Mouse (Mus musculus) layer of hippocampus, adult 18-20 months (tissue): ENCODE measurements at regions not wholly inside any gene's neighbourhood (a gene's known extent, or its start where the extent isn't known, plus 50 kb on each side); places are given as distances from the start of the nearest gene placed in this dataset.
A peak's percentile ranks its signal among the peaks of the same experiment; 100 is the strongest.
"Not testable (repeated sequence)": the region's sequence is repeated elsewhere in the genome, so short reads cannot be mapped to it uniquely, and the experiment has no call there.

Experiments
- DNase-seq, 2 experiments: peaks; one replicate each; pipeline ENCODE4 v3.0.0; 2022; ENCODE audit warnings: low spot score in 2 of 2

DNA sequence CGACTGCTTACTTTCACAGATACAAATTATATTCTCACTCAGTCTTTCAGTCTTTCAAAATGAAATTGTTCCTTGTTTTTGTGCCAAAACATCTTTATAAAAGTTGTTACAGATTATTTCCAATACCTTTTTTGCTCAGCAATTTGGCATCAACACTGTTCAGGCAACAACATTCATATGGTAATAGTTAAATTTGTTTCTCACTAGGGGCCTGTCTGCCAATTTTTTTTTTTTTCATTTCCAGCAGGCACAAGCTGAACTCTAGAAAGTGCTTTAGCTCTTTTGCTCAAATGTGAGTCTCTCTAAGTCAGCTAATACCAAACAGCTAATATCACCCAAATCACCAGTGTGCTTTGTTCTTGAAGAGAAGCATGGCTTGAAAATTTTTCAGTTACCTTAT lies 199.4 kb downstream of the Antxr2 start:
- peak in 1 of 2 experiments; percentile 64 for DNase-seq

DNA sequence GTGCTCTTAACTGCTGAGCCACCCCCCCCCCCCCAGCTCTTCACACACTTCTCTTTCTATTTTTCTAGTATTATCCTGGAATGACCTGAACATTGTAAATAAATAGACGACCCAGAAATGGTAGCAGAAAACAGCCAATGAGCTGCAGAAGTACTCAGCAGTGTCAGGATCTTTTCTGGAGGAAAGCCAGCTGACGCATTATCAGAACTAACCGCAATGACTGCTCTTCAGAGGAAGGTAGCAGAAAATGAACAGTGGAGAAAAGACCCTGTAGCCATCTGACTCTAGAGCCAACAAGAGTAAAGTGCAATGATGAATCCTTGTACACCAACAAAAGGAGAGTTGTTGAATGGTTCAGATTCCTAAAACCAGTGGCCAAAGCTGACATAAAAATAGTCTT lies 213.4 kb downstream of the Antxr2 start:
- no peak for DNase-seq

DNA sequence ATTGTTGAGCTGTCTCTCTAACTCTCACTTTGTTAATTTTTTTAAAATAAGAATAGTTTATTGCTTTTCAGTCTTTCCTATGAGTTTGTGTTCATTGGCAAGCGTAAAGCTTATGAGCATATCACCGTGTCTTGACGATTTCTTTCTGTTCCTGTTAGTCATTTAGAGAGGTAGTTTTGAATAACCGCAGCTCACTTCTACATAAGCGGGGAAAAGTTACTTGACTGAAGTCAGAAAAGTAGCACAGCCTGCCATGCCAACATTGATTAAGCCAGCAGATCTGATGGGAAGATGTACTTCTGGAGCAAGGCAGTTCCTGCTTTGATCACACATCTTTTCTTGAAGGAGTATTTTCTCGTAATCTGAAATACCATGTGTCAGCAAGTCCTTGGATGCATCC lies 215.5 kb downstream of the Antxr2 start:
- no peak for DNase-seq

DNA sequence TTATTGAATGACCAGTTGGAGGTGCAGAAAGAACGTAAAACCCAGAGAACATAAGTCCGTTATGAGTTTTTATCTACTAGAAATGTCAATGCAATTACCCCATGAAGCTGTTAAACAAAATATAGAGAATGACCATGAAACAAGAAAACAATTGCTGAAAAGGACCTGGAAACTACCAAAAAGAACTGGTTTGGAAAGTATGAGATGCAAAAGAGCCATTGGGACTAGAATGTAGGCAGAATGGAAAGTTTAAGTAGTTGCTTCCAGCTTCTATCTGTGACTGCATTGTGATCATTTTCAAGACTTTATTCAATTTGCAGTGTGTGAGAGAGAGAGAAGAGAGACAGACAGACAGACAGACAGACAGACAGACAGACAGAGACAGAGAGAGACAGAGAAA lies 216.1 kb downstream of the Antxr2 start:
- DNase-seq: no peak

DNA sequence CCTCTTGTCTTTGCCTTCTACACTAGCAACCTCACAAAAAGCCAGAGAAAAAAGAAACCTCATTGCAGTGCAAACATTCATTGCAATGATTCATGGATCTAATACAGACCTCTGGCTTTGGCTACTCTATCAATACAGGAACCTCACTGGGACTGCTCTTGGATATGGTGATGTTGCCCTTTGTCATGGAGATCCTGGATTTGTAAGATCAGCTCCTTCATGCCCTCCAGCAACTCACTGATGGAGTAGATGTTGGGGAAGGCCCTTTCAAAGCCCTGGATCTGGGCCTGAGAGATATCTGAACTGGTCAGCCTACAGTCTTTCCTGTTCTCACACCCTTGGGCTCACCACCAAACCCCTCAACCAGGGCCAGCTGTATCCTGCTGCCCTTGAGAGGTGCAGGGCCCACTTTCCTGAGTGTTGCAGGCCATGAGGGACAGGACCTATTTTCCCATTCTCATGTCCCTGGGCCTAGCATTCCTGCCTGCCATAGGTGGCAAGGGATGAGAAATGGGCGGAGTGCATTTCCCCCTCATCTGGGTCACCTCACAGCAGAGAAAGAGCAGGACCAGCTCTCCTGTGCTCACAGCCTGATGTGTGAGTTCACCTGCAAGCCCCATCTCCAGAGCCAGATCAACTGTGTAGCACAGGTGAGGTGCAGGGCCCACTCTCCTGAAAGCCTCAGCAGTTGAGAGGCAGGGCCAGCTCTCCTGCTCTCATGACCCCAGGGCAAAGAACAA lies 218.1 kb downstream of the Antxr2 start:
- no peak for DNase-seq

DNA sequence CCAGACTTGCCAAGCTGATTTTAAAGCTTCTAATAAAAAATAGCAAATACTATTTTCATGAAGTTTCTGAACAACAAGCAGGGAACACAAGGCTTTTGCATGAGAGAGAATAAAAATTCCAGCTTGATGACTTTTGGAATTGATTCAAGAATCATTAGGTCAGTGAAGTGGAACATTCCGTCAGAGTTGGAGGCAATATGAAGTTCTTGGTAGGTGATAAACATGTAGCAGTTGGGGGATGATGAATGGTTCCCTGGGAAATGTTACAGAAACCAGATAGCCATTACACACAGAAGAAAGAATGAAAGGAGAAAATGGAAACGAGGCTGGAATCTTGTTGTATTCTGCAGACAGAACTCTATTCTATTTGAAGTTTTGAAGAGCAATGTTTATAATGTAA lies 221.8 kb downstream of the Antxr2 start:
- no peak for DNase-seq

DNA sequence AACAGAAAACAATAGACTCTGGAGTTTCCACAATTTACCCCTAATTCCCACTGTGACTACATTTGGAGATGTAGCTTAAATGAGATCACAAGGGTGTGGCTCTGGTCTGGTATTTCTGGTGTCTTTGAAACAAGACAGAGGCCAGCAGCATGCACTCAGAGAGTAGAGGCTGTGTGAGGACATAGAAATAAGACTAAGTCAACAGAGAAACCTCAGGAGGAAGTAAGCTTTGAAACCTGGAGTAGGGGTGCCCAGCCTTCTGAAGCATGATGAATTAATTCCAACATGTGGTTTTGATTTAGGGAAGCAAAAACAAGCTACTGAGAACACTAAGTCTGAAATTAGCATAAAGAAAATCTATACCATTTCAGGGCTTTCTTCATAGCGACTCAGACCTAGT lies 223.7 kb downstream of the Antxr2 start:
- DNase-seq: no peak

DNA sequence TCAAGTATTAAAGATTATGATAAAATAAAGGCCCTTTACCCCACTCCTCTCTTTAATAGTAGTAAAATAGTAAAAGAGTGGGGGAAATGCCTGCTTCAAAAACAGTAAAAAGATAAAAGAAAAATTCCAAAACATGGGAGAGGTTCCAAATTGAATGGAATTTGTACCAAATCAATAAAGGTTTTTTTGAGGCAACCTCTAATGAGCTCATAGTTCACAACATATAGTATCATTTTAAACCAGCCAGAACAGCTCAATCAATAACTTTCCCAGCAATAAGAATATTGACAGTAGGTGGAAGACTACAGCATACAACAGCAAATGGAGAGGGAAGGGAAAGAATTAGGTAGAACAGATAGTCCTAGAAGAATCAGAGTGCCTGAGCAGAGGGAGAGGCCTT lies 224.1 kb downstream of the Antxr2 start:
- no peak for DNase-seq

DNA sequence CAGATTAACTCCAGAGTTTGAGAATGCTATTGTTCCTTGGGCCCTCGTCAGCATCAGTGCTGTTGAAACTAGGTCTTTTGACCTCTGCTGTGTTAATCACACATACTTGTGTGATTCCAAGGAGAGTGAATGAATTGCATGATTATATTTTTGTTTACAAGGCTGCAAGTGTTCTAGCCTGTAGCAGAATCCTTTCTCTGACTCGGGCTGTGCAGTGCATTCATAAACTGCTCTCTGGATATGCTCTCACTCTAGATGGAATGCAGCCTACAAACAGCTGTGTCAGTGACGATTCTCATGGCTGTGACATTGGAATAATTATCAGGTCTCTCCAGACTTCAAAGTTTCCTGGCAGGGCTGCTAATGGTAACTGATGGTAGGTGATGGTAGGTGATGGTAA lies 230.8 kb downstream of the Antxr2 start:
- DNase-seq: no peak

DNA sequence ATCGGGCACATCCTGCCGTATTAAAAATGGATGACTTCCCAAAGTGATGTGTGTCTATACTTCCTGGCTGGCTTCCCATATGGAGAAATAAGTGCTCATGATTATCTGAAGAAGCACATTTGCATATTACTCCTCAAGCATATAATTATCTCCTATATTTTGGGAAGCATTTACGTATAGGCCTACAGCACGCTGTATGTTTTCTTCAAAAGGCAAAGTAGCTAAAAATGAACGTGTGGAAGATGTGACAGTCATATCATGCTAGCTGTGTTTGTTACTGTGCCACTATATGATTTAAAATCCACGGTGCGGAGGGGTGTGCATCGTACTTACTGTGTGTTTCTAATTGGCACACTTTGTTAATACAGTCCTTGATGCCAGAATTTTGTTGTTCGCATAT lies 242.7 kb downstream of the Antxr2 start:
- no peak for DNase-seq

DNA sequence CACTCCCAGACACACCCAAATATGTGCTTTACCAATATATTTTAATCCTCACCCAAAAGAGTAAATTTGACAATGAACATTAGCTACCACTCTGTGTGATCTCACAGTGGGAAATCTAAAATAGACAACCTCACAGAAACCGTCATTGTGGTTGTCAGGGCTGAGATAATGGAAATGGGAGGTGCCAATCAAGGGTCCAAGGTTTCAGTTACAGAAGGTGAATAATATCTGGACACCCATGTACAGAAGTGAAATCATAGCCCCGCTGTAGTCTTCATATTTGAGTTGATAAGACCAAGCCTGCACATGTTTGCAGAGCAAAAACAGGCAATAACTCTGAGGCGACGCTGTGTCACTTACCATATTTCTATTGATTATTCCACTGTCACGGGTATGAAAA lies 243.8 kb downstream of the Antxr2 start:
- no peak for DNase-seq

DNA sequence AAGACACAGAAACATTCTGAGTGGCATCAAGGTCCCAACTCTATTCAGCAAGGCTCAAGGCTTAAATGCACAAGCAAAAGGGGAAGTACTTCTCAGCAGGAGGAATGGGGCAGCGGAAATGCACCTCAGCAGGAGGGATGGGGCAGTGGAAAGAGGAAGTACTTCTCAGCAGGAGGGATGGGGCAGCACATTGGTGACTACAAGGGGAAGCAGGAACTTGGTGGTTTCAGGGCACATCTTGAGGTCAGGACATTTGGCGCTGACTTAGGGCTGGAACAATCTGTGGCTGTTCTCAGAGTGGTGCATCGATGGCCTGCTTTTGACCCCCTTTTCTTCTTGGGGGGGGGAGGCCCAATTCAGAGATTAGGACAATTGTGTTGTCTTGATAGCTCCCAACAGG lies 255.7 kb downstream of the Antxr2 start:
- not testable (repeated sequence) for DNase-seq

DNA sequence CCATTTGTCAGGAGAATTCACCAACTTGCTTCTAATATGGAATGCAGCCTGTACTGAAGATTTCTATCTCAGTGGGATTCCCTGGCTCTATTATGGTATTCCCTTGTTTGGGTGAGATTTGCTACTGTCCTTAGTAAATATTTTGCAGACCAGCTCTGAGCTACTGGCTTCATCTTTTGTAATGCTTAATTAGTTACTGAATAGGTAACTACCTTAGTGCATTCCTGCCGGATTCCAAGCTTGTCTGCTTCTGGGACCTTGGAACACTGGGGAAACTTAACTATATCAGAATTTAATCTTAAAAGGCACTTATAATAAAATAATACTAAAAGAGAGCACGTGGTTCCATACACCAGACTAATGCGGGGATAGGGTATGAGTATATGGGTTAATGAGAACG lies 257.4 kb downstream of the Antxr2 start:
- DNase-seq: not testable (repeated sequence)

DNA sequence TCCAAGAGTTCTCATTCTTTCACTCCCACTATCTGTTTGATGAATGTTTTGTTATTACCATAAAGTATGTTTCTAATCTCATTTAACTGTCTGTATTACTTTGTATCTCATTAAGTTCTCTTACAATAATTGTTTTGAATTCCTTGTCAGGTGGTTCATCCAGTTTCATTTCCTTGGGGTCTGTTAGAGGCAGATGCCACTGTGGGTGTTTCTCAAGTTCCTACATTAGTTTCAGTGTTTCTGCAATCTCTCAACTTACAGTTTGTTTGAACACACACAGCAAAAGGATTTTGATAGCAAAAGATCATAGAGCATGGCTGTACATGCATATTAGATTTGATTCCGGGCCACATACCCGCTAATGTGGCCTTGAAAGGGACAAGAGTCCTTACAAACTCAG lies 280.5 kb upstream of the Gk2 start:
- DNase-seq: peak in 1 of 2 experiments; percentile 6

DNA sequence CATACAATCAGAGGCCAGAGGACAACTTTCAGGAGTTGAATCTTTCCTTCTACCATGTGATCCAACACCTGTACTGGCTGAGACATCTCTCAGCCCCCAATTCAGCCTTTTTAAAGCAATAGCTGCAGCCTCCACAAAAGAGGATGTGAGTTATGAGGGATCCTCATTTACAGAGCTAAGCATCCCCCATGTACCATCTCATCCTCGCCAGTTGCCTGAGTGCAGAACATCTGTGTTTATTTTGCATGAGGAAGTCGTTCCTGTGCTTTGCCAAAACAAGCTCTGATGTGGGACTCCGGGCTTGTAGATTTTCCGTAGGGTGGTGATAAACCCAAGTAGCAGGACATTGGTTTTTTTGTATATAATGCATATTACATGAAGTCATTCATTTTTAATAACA lies 274.1 kb upstream of the Gk2 start:
- DNase-seq: no peak

DNA sequence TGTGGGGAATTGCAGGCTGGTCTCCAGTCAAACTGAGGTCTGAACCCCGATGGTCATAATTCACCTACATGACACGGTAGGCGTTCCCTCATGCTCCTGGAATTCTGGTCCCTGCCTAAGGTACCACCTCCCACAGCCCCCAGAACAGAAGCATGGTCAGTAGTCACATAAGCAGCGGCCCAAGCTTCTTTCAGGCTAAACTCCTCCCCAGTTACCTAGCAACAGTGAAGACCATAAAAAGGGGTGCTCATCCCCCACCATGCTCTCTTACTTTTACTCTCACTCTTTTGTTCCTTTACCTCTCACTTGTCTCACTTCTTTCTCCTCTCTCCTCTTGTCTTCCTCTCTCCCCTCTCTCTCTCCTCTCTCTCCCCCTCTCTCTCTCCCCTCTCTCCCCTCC lies 262.5 kb upstream of the Gk2 start:
- DNase-seq: not testable (repeated sequence)

DNA sequence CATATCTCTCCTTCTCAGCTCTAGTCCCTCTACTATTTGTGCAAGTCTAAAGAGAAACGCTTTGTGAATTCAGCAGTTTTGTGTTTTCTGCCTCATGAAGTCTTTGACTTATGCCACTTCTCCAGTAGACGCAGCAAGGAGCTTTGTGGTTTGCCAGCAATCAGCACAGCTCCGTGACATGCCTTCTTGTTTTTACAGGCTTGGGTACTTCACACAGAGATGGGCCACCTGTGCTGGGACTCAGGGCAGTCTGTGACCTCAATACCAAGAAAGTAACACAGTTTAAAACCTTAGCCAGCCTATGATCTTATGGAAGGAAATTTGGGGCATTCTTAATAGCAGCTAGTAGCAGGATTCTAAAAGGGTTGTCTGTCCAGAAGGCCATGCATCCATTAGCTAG lies 248.4 kb upstream of the Gk2 start:
- no peak for DNase-seq

DNA sequence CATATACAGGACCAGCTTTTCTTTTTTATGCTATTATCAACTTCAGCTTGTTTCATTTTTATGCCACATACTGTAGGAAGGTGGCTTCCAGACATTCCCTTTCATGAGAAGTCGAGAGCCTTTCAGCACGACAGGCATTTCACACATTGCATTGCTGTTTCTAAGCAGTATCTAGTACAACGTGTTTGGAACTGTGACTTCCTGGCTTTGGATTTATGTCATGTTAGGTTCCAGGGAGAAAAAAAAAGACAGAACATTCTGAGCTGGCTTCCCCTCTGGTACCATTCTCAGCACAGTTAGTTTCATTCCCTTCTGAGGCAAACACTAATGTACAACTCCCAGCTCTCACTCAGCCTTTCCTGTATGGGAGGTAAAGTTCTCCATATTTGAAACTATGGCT lies 243.7 kb upstream of the Gk2 start:
- DNase-seq: peak; percentile 9 to 77

DNA sequence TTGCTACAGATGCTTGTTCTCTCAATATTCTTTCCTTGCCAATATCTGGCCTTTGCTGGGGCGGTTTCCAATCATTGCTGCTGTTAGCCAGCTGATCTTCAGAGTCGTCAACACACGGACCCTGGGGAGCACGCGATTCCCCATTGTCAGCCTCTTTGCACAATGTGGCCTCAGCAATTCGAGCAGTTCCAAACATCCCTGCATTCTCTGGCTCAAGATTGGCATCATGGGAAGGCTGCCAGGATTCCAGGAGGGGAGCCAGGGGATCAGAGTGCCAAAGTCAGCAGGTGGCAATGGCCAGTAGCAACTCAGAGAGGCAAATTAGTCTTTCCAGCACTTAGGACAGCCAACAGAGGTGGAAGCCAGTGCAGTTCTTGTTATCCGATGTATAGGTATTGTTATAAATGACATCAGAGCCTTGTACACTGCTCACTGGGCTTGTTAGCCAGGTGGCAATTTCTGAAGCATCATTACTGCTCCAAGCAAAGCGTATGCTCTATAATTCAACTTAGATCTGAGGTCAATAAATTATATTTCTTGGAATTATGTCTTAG lies 240.8 kb upstream of the Gk2 start:
- DNase-seq: peak in 1 of 2 experiments; percentile 45

DNA sequence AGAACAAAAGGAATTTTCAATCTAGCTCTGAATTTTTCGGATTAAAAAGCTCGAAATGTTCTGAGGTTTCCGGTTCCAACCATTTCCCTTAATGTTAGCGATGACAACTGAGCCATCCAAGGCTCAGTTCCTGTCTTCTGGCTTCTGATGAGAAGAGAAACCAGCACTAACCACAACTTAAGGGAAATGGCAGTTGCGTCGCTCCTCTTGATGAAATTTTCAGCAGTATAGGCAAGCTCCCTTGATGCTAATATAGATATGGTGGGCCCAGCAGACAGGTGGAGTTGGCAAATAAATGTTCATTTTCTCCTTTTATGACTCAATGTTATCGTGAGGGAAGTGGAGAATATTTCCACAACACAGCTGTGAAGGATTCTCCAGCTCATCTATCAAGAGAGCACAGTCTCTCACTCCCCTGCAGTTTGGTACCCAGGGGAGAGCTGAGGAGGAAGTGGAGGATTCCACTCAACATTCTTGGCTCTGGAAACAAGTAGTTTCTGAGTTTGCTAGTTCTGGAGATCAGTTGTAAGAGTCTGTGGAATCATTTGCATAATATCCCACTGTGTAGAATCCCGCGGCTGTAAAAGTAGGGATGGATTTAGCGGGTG lies 236.6 kb upstream of the Gk2 start:
- DNase-seq: no peak

DNA sequence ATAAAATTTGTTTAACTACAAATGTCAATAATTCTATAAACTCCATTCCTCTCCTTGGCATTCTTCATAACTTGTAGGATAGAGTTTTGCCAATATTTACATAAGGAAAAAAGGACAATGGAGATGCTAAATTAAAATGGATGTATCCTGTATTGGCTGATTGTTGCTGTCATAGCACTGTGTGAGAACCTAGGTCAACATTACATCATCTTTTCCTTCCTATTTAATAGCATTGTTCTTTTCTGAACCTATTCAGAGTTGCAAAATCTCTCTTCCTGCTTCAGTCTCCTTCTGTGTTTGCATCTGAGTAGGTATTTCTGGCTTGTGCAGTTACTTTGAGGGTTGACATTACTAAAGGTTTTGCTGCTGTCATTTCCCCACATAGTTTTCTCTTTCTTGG lies 228.6 kb upstream of the Gk2 start:
- no peak for DNase-seq

DNA sequence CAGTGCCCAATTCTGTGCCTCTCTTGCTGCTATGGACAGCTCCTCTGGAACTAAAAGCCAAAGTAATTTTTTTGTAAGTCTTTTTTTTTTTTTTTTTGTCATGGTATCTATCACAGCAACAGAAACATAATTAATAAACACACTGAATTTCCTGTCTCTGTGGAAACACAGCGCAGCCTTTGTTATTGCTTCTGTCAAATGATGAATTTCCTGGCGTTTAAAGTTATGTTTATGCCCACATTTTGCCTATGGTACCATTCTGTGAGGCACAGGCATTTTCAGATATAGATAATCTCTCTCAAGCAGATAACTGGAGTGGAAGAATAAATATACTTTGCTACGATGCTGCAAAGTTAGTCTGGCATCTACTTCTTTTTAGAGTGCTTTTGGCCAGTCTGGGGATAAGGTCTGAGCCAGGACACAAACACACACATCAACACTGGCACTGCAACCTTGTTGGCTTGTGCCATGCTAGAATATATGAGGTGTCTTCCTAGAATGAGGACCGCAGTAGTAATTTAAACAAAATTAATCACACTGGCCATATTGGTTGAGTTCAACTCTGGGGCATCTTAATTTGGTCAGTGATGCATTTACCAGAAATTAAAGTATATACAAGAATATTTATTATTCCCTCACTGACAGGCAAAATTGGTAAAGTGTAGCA lies 227.9 kb upstream of the Gk2 start:
- DNase-seq: no peak
